Mouse (Mus musculus) ES-E14 (cell line): ENCODE results near the gene Ppfia1. TPM values are rescaled to one million over a fixed set of nuclear protein-coding genes. Genes with fewer than 3 reads are reported as not detected.
A peak's percentile ranks its signal among the peaks of the same experiment; 100 is the strongest.

Experiments used
- DNase-seq: peaks from one replicate; pipeline ENCODE4 v3.0.0-alpha.2; 2013; ENCODE audit warnings: low read depth, low spot score
- H3K27ac ChIP-seq: 2 replicates; pipeline ENCODE4 v1.5.1; 2012; ENCODE audit warnings: low read depth, mild to moderate bottlenecking, low read length, moderate library complexity, mixed read lengths; ENCODE audit not compliant: poor library complexity, insufficient read depth, severe bottlenecking
- H3K36me3 ChIP-seq: 2 replicates; pipeline ENCODE4 v1.6.1; 2012; ENCODE audit warnings: mild to moderate bottlenecking, low read length, moderate library complexity, mixed read lengths; ENCODE audit not compliant: control insufficient read depth, poor library complexity, insufficient read depth, severe bottlenecking
- H3K4me1 ChIP-seq, 2 experiments: fragments of 150-350 bp in 1 of 2; sonication (generic) in 1 of 2; 2 replicates each; pipeline ENCODE4 v1.6.1; 2012; ENCODE audit warnings: low read length in 2 of 2, mild to moderate bottlenecking in 1 of 2, mixed read lengths in 1 of 2; ENCODE audit not compliant: control insufficient read depth in 2 of 2, insufficient read depth in 2 of 2, poor library complexity in 1 of 2
- H3K4me3 ChIP-seq, 2 experiments: fragments of 150-350 bp in 1 of 2; sonication (generic) in 1 of 2; 2 replicates each; pipeline ENCODE4 v1.5.1; 2012; ENCODE audit warnings: low read length in 2 of 2, low read depth in 1 of 2, mild to moderate bottlenecking in 1 of 2, mixed read lengths in 1 of 2; ENCODE audit not compliant: insufficient read depth in 1 of 2, poor library complexity in 1 of 2, severe bottlenecking in 1 of 2
- H3K9ac ChIP-seq: 2 replicates; pipeline ENCODE4 v1.6.1; 2012; ENCODE audit warnings: low read depth, mild to moderate bottlenecking, low read length, mixed read lengths; ENCODE audit not compliant: poor library complexity, insufficient read depth, severe bottlenecking
- H3K9me3 ChIP-seq: fragments of 150-350 bp; sonication (generic); 2 replicates; pipeline ENCODE4 v1.6.1; 2012; ENCODE audit warnings: low read depth, mild to moderate bottlenecking, low read length; ENCODE audit not compliant: control insufficient read depth, insufficient read depth
- CHD2 ChIP-seq: IDR thresholded peaks from 2 replicates; pipeline ENCODE4 v1.6.1; 2014; ENCODE audit warnings: mild to moderate bottlenecking, low read depth, low read length, inconsistent platforms
- HCFC1 ChIP-seq: IDR thresholded peaks from 2 replicates; pipeline ENCODE4 v1.6.1; 2012; ENCODE audit warnings: low read length, inconsistent platforms, borderline replicate concordance; ENCODE audit not compliant: insufficient read depth
- MAFK ChIP-seq: IDR thresholded peaks from 2 replicates; pipeline ENCODE4 v1.6.1; 2014; ENCODE audit warnings: mild to moderate bottlenecking, low read depth, low read length, inconsistent platforms; ENCODE audit not compliant: insufficient read depth
- ZC3H11A ChIP-seq: IDR thresholded peaks from 2 replicates; pipeline ENCODE4 v1.6.1; 2012; ENCODE audit warnings: low read depth, mild to moderate bottlenecking, inconsistent platforms, low read length, borderline replicate concordance
- ZNF384 ChIP-seq: IDR thresholded peaks from 2 replicates; pipeline ENCODE4 v1.6.1; 2012; ENCODE audit warnings: low read depth, low read length, inconsistent platforms
- in situ Hi-C, 2 experiments: fragments of 600-800 bp; cut with MboI; formaldehyde crosslinking; loops; one replicate each; pipeline ENCODE4 v1.15.1; 2025; ENCODE audit warnings: low sequenced_read_pairs in 2 of 2, inconsistent platforms in 1 of 2; ENCODE audit not compliant: unreplicated experiment in 2 of 2
- total RNA-seq: library from RNA; depleted of rRNA; stranded (reverse); fragments of 300-350 nt; gene quantifications from 2 replicates; pipeline ENCODE4 v1.2.3, GENCODE M21; 2012

Gene Ppfia1
- total RNA-seq, 1 experiment: 55.1 TPM

- peak overlapping the region; percentile 92 to 99 for H3K4me3 ChIP-seq
- TF ChIP-seq ZNF384 (no peak), ZC3H11A (no peak), HCFC1 (no peak), CHD2 (no peak), MAFK (no peak)
- DNase-seq: no peak
- peaks cover 0 to 14% of the 10 kb centered on the region in 2 experiments; a peak in 2 of 4 replicates for H3K4me1 ChIP-seq
- H3K9ac ChIP-seq: peak overlapping the region; percentile 89
- in situ Hi-C loops: no loop called here
- 0 out of 2 replicates have a peak overlapping the region, but pooled peaks have one; percentile 28 for H3K27ac ChIP-seq
- peaks cover 8% of the 10 kb centered on the region; the same call in 1 of the 2 replicates for H3K36me3 ChIP-seq
- H3K9me3 ChIP-seq: no peaks in the 10 kb centered on the region
Observed at GRCm38 (mm10) chr7:144469908-144470544, 83.5 kb downstream of the Ppfia1 start.

DNA sequence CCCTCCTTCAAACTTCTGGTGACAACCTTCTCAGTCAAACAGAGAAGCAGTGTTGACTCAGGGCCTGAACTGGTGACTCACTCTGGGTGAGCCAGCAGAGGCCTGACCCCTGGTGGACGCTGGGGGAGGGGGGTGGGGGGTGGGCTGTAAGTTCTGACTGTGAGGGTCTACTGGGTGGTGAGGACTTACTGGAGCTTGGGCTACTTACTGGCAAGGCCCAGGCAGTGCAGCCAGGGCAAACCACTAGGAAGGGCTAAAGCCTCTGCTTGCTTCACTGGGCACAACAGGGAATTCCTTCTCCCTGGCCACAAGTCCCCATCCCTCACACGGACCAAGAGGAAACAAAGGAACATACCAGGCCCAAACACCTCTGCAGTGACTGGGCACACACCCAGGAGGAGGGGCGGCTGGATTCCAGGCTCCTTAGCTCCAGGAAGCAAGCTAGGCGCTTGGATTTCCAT is 84.3 kb downstream of the Ppfia1 start:
- no peak for TF ChIP-seq ZNF384
- Histone ChIP-seq H3K4me3 (peak overlapping the region in 1 of 2 experiments; percentile 99; a peak in 1 of 4 replicates), H3K9ac (peak overlapping the region; percentile 89; the same call in 1 of the 2 replicates), H3K36me3 (peaks cover 14% of the 10 kb centered on the region; the same call in 1 of the 2 replicates), H3K27ac (no peak overlapping the region), H3K4me1 (peaks cover 0 to 14% of the 10 kb centered on the region in 2 experiments; a peak in 2 of 4 replicates), H3K9me3 (no peaks in the 10 kb centered on the region)
- in situ Hi-C loops: no loop called here
- DNase-seq: no peak

- no peak for TF ChIP-seq ZC3H11A
- no peak for TF ChIP-seq HCFC1
- no peak for TF ChIP-seq ZNF384
- TF ChIP-seq MAFK: no peak
- TF ChIP-seq CHD2: no peak
- in situ Hi-C loops: no loop called here
- no peak overlapping the region for H3K27ac ChIP-seq
- H3K4me1 ChIP-seq: peaks cover 0 to 14% of the 10 kb centered on the region in 2 experiments; a peak in 2 of 4 replicates
- H3K4me3 ChIP-seq: no peak overlapping the region
- DNase-seq: no peak
- H3K36me3 ChIP-seq: peaks cover 17% of the 10 kb centered on the region; the same call in 1 of the 2 replicates
- H3K9ac ChIP-seq: 0 out of 2 replicates have a peak overlapping the region, but pooled peaks have one; percentile 19
- H3K9me3 ChIP-seq: no peaks in the 10 kb centered on the region
Observed at GRCm38 (mm10) chr7:144468741-144469140, 84.8 kb downstream of the Ppfia1 start.

DNA sequence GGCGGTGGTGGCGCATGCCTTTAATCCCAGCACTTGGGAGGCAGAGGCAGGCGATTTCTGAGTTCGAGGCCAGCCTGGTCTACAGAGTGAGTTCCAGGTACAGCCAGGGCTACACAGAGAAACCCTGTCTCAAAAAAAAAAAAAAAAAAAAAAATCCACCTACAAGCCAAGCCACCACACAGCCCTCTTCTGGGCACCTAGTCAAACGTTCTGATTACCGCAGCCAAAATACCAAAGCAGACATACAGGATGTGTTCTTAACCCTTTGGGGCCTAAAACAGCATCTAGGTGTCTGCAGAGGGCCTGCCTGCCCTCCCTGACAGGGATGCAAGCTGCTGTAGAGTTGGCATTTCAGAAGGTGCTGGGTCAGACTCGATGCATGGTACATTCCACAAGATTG is 91.0 kb downstream of the Ppfia1 start:
- H3K4me3 ChIP-seq: no peak overlapping the region
- in situ Hi-C loops: no loop called here
- TF ChIP-seq ZC3H11A: no peak
- no peak for TF ChIP-seq HCFC1
- no peak for TF ChIP-seq MAFK
- no peak for TF ChIP-seq CHD2
- TF ChIP-seq ZNF384: peak; percentile 83
- no peaks in the 10 kb centered on the region for H3K4me1 ChIP-seq
- no peaks in the 10 kb centered on the region for H3K9me3 ChIP-seq
- H3K27ac ChIP-seq: no peak overlapping the region
- no peak overlapping the region for H3K9ac ChIP-seq
- no peak for DNase-seq
- peaks cover 70% of the 10 kb centered on the region for H3K36me3 ChIP-seq
